Comparison of ENCODE assay signal across 17 mouse cellular contexts in the genomic region with DNA sequence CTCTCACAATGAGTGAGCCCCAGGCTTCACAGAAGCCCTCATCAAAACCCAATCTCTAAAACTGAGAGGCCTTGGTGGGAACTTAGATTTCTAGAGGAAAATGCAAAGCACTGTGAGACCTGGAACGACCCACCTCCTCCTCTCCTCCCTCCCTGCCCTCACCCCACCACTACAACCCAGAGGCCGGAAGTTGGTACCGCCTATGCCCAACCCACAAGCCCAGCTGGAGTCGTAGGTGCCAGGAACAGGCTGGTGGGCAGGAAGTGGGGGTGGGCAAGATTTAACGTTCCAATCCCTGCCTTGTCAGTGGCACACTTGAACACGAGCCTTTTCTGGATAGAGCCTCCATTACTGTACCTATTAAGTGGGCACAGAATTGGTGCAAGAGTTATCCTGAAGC. TPM values are rescaled to one million over a fixed set of nuclear protein-coding genes. Genes with fewer than 3 reads are reported as not detected.
A peak's percentile ranks its signal among the peaks of the same experiment; 100 is the strongest.
DNase-seq lines count a peak whose midpoint lies in the region; ATAC-seq and TF ChIP-seq lines count a peak whose summit lies in the region.
"Had no signal": no experiment of that assay in that cellular context is flagged by ENCODE, and none has a peak within 500 bp of the region (broad histone marks: within the 10 kb centered on the region; RNA-seq: fewer than 3 reads in every experiment).

No protein-coding gene starts in this region.

- no peaks in the 10 kb centered on the region for H3K4me1 ChIP-seq in lung, postnatal 0 days (ENCODE audit: insufficient read depth, low read depth, low read length)
- H3K4me1 ChIP-seq in forebrain, embryonic 16.5 days (replicated peaks; ENCODE audit: control insufficient read depth, insufficient read depth, low read length): peaks cover 7% of the 10 kb centered on the region
- H3K4me1 ChIP-seq: embryonic facial prominence, embryonic 10.5 days; heart, embryonic 10.5 days; hindbrain, embryonic 12.5 days; liver, embryonic 15.5 days had no signal

- TF ChIP-seq CTCF in lung, postnatal 0 days (IDR thresholded peaks at IDR 0.05): no peak

- 0 out of 2 replicates have a peak, but pooled peaks have one; percentile 12 for ATAC-seq in lung, postnatal 0 days
- no peak for ATAC-seq in forebrain, embryonic 16.5 days

- 28% methylated on average over 6 of the region's 6 CpGs for WGBS in lung, postnatal 0 days
- WGBS in forebrain, embryonic 16.5 days: 57% methylated on average over 6 of the region's 6 CpGs

- no peak overlapping the region for H3K4me2 ChIP-seq in lung, postnatal 0 days (replicated peaks; ENCODE audit: low read depth, low read length)
- H3K4me2 ChIP-seq in forebrain, embryonic 16.5 days (ENCODE audit: low read length): no peak overlapping the region
- H3K4me2 ChIP-seq: hindbrain, embryonic 12.5 days; liver, embryonic 15.5 days had no signal

- no peak overlapping the region for H3K4me3 ChIP-seq in lung, postnatal 0 days (ENCODE audit: low read depth, low read length)
- H3K4me3 ChIP-seq in forebrain, embryonic 16.5 days (replicated peaks; ENCODE audit: low read length): no peak overlapping the region
- H3K4me3 ChIP-seq: embryonic facial prominence, embryonic 10.5 days; heart, embryonic 10.5 days; hindbrain, embryonic 12.5 days; liver, embryonic 15.5 days; myocyte had no signal

- peak; percentile 66 for DNase-seq in 416B (ENCODE audit: low read depth)
- DNase-seq in CD8-positive naive resting alpha-beta T cell, adult 2 months (ENCODE audit: low read depth in 2 of 2, low spot score in 2 of 2): peak; percentile 55 to 74
- DNase-seq in lung, postnatal 0 days (ENCODE audit: low spot score): no peak
- DNase-seq in spleen, postnatal 36 days (ENCODE audit: low spot score in 2 of 2): peak; percentile 47 to 59
- no peak for DNase-seq in embryo, embryonic 11 days
- DNase-seq in layer of hippocampus, adult 9-11 months: no peak
- no peak for DNase-seq in cerebellum, adult 11-12 months
- DNase-seq: cerebellum, adult 9-10 months; left cerebral cortex, postnatal 4 days had no signal

- no peaks in the 10 kb centered on the region for H3K36me3 ChIP-seq in lung, postnatal 0 days (ENCODE audit: insufficient read depth, low read length)
- no peaks in the 10 kb centered on the region for H3K36me3 ChIP-seq in forebrain, embryonic 16.5 days (ENCODE audit: control insufficient read depth, insufficient read depth)
- H3K36me3 ChIP-seq: embryonic facial prominence, embryonic 10.5 days; G1E; heart, embryonic 10.5 days; hindbrain, embryonic 12.5 days; liver, embryonic 15.5 days had no signal

- no peak for TF ChIP-seq EP300 in lung, postnatal 0 days (IDR thresholded peaks at IDR 0.05)

- H3K27ac ChIP-seq in lung, postnatal 0 days (ENCODE audit: low read length): no peak overlapping the region
- H3K27ac ChIP-seq in forebrain, embryonic 16.5 days (ENCODE audit: low read length): no peak overlapping the region
- H3K27ac ChIP-seq: embryonic facial prominence, embryonic 10.5 days; heart, embryonic 10.5 days; hindbrain, embryonic 12.5 days; liver, embryonic 15.5 days had no signal

- H3K9ac ChIP-seq in lung, postnatal 0 days (replicated peaks; ENCODE audit: low read depth): no peak overlapping the region
- no peak overlapping the region for H3K9ac ChIP-seq in forebrain, embryonic 16.5 days (replicated peaks; ENCODE audit: low read depth, low read length)
- H3K9ac ChIP-seq: hindbrain, embryonic 12.5 days; liver, embryonic 15.5 days had no signal

- H3K9me3 ChIP-seq in lung, postnatal 0 days (ENCODE audit: low read length): no peaks in the 10 kb centered on the region
- H3K9me3 ChIP-seq in forebrain, embryonic 16.5 days (ENCODE audit: control insufficient read depth, low read length): no peaks in the 10 kb centered on the region
- H3K9me3 ChIP-seq: embryonic facial prominence, embryonic 10.5 days; G1E; heart, embryonic 10.5 days; liver, embryonic 15.5 days had no signal

- H3K27me3 ChIP-seq in lung, postnatal 0 days (replicated peaks; ENCODE audit: insufficient read depth, low read length): no peaks in the 10 kb centered on the region
- no peaks in the 10 kb centered on the region for H3K27me3 ChIP-seq in forebrain, embryonic 16.5 days (replicated peaks; ENCODE audit: control insufficient read depth, insufficient read depth, low read length)
- H3K27me3 ChIP-seq: hindbrain, embryonic 12.5 days; liver, embryonic 15.5 days had no signal

RNA-seq across cellular contexts. Expression of gene Adamts10, which starts 40.0 kb away (rescaled TPM):
- 79.8 and 90.6 TPM in 2 replicates for polyA plus RNA-seq in lung, postnatal 0 days (2015; fragmentation: Nextera tagmentation; extraction: Ambion mirVana)
- 36.2 and 49.8 TPM in 2 replicates for polyA plus RNA-seq in forebrain, embryonic 16.5 days (2015; fragmentation: Nextera tagmentation; extraction: Ambion mirVana)

RNA-seq across cellular contexts. Expression of gene Actl9, which starts 51.3 kb away (rescaled TPM):
- 0.19 TPM in 1 of 2 replicates, not detected in the other for polyA plus RNA-seq in lung, postnatal 0 days (2015; fragmentation: Nextera tagmentation; extraction: Ambion mirVana)
- 0.20 TPM in 1 of 2 replicates, not detected in the other for polyA plus RNA-seq in forebrain, embryonic 16.5 days (2015; fragmentation: Nextera tagmentation; extraction: Ambion mirVana)
- polyA plus RNA-seq: embryonic facial prominence, embryonic 10.5 days; G1E; heart, embryonic 10.5 days; hindbrain, embryonic 12.5 days; kidney, embryonic 14.5 days; liver, embryonic 15.5 days; myocyte had no signal

Comparison
In these comparisons a context has a peak if more than half of its experiments do, and no peak if none do; other contexts are left out.
1. DNase-seq: peak in 416B (single experiment), CD8-positive naive resting alpha-beta T cell, adult 2 months (2 of 2) and spleen, postnatal 36 days (2 of 2); none in lung, postnatal 0 days (single experiment), embryo, embryonic 11 days (single experiment), layer of hippocampus, adult 9-11 months (single experiment) and cerebellum, adult 11-12 months (single experiment).